ENCODE assay signal across 9 mouse cellular contexts in the genomic region with DNA sequence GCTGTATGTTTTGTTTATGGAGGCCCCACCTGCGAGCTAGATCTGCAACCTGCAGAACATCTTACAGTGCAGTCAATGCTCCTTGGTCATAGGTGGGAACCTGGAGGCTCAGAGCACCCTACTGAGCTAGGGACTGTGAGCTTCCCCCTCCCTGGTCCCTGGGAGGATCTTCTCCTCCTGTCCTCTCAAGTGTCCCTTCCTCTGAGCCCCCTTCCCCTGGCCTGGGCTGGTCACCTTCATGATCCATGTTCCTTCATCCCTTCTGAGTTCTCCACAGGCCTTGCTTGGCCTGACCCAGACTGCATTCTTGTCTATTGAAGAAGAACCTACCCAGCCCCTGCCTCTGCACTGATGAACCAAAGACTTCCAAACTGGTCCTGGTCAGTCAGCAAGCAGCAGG. TPM values are rescaled to one million over a fixed set of nuclear protein-coding genes. Genes with fewer than 3 reads are reported as not detected.
A peak's percentile ranks its signal among the peaks of the same experiment; 100 is the strongest.
DNase-seq lines count a peak whose midpoint lies in the region; ATAC-seq lines count a peak whose summit lies in the region.
"Had no signal": no experiment of that assay in that cellular context is flagged by ENCODE, and none has a peak within 500 bp of the region (broad histone marks: within the 10 kb centered on the region; RNA-seq: fewer than 3 reads in every experiment).

No protein-coding gene starts in this region.

- WGBS in kidney, embryonic 15.5 days, result 32% methylated on average over 1 of the region's 1 CpGs
- 50% methylated on average over 1 of the region's 1 CpGs for WGBS in embryonic facial prominence, embryonic 14.5 days
- WGBS in hindbrain, embryonic 12.5 days, result 47% methylated on average over 1 of the region's 1 CpGs
- WGBS in midbrain, embryonic 12.5 days, result 38% methylated on average over 1 of the region's 1 CpGs

- no peak overlapping the region for H3K9ac ChIP-seq in kidney, embryonic 15.5 days
- no peak overlapping the region for H3K9ac ChIP-seq in embryonic facial prominence, embryonic 14.5 days (ENCODE audit: low read depth, low read length)
- no peak overlapping the region for H3K9ac ChIP-seq in hindbrain, embryonic 12.5 days
- H3K9ac ChIP-seq in midbrain, embryonic 12.5 days (replicated peaks), result no peak overlapping the region

- H3K4me1 ChIP-seq in kidney, embryonic 15.5 days, result peaks cover 57% of the 10 kb centered on the region
- peaks cover 24% of the 10 kb centered on the region for H3K4me1 ChIP-seq in embryonic facial prominence, embryonic 14.5 days (ENCODE audit: control insufficient read depth, insufficient read depth, low read length)
- peaks cover 42% of the 10 kb centered on the region for H3K4me1 ChIP-seq in hindbrain, embryonic 12.5 days
- H3K4me1 ChIP-seq in midbrain, embryonic 12.5 days, result peaks cover 36% of the 10 kb centered on the region

- H3K36me3 ChIP-seq in kidney, embryonic 15.5 days, result no peaks in the 10 kb centered on the region
- H3K36me3 ChIP-seq in embryonic facial prominence, embryonic 14.5 days (ENCODE audit: control insufficient read depth, insufficient read depth, low read length), result no peaks in the 10 kb centered on the region
- H3K36me3 ChIP-seq in hindbrain, embryonic 12.5 days, result no peaks in the 10 kb centered on the region
- H3K36me3 ChIP-seq in midbrain, embryonic 12.5 days, result no peaks in the 10 kb centered on the region

- H3K4me2 ChIP-seq in kidney, embryonic 15.5 days, result peak overlapping the region; percentile 59
- peak overlapping the region; percentile 64 for H3K4me2 ChIP-seq in embryonic facial prominence, embryonic 14.5 days (ENCODE audit: low read depth, low read length)
- peak overlapping the region; percentile 55 for H3K4me2 ChIP-seq in hindbrain, embryonic 12.5 days (replicated peaks)
- peak overlapping the region; percentile 57 for H3K4me2 ChIP-seq in midbrain, embryonic 12.5 days (replicated peaks)

- H3K27ac ChIP-seq in kidney, embryonic 15.5 days, result peak overlapping the region; percentile 94
- peak overlapping the region; percentile 98 for H3K27ac ChIP-seq in embryonic facial prominence, embryonic 14.5 days (replicated peaks; ENCODE audit: low read depth, low read length)
- peak overlapping the region; percentile 95 for H3K27ac ChIP-seq in hindbrain, embryonic 12.5 days
- H3K27ac ChIP-seq in midbrain, embryonic 12.5 days (replicated peaks), result peak overlapping the region; percentile 97

- 0 out of 2 replicates have a peak overlapping the region, but pooled peaks have one; percentile 24 for H3K4me3 ChIP-seq in kidney, embryonic 15.5 days (replicated peaks)
- H3K4me3 ChIP-seq in embryonic facial prominence, embryonic 14.5 days (ENCODE audit: low read depth, low read length), result no peak overlapping the region
- no peak overlapping the region for H3K4me3 ChIP-seq in hindbrain, embryonic 12.5 days
- peak overlapping the region; percentile 32; the same call in 1 of the 2 replicates for H3K4me3 ChIP-seq in midbrain, embryonic 12.5 days

- no peak for ATAC-seq in kidney, embryonic 15.5 days (replicated peaks; ENCODE audit: low FRiP score)
- ATAC-seq in embryonic facial prominence, embryonic 14.5 days (ENCODE audit: low read depth), result no peak
- peak; percentile 0; the same call in 1 of the 2 replicates for ATAC-seq in hindbrain, embryonic 12.5 days (ENCODE audit: low FRiP score)
- ATAC-seq in midbrain, embryonic 12.5 days (ENCODE audit: low FRiP score, low read depth), result no peak

- no peaks in the 10 kb centered on the region; the same call in 1 of the 2 replicates for H3K9me3 ChIP-seq in kidney, embryonic 15.5 days (replicated peaks)
- no peaks in the 10 kb centered on the region for H3K9me3 ChIP-seq in embryonic facial prominence, embryonic 14.5 days (ENCODE audit: control insufficient read depth, low read length)
- H3K9me3 ChIP-seq in hindbrain, embryonic 12.5 days (replicated peaks), result no peaks in the 10 kb centered on the region
- peaks cover 6% of the 10 kb centered on the region; the same call in 1 of the 2 replicates for H3K9me3 ChIP-seq in midbrain, embryonic 12.5 days

- H3K27me3 ChIP-seq in kidney, embryonic 15.5 days, result peaks cover 77% of the 10 kb centered on the region
- H3K27me3 ChIP-seq in embryonic facial prominence, embryonic 14.5 days (replicated peaks; ENCODE audit: control insufficient read depth, insufficient read depth, low read length), result peaks cover 3% of the 10 kb centered on the region; the same call in 1 of the 2 replicates
- peaks cover 4% of the 10 kb centered on the region; the same call in 1 of the 2 replicates for H3K27me3 ChIP-seq in hindbrain, embryonic 12.5 days
- H3K27me3 ChIP-seq in midbrain, embryonic 12.5 days, result no peaks in the 10 kb centered on the region; the same call in 1 of the 2 replicates

- no peak for DNase-seq in kidney, postnatal 36 days
- DNase-seq in embryonic facial prominence, embryonic 14.5 days (ENCODE audit: low spot score), result no peak
- DNase-seq in cerebellum, postnatal 14 days, result no peak
- no peak for DNase-seq in right cerebral cortex, postnatal 4 days
- DNase-seq in layer of hippocampus, postnatal 14 days (ENCODE audit: low spot score in 2 of 2), result no peak

RNA-seq across cellular contexts. Expression of a gene that starts 21.7 kb away (rescaled TPM):
- polyA plus RNA-seq in kidney, embryonic 15.5 days (2015; fragmentation: Nextera tagmentation; extraction: Ambion mirVana), result 17.9 and 18.0 TPM in 2 replicates
- 0.09 and 0.13 TPM in 2 replicates for polyA plus RNA-seq in embryonic facial prominence, embryonic 14.5 days (2014; fragmentation: Nextera tagmentation; extraction: Ambion mirVana)
- polyA plus RNA-seq in hindbrain, embryonic 12.5 days (2016; fragmentation: Nextera tagmentation; extraction: Ambion mirVana), result not detected in 2 replicates
- not detected in 2 replicates for polyA plus RNA-seq in midbrain, embryonic 12.5 days (2016; fragmentation: Nextera tagmentation; extraction: Ambion mirVana)
- total RNA-seq in layer of hippocampus, postnatal 14 days (2021), result not detected
- total RNA-seq: left cerebral cortex, postnatal 36 days had no signal

RNA-seq across cellular contexts. Expression of a gene that starts 44.2 kb away (rescaled TPM):
- polyA plus RNA-seq in kidney, embryonic 15.5 days (2015; fragmentation: Nextera tagmentation; extraction: Ambion mirVana), result 0.40 and 0.64 TPM in 2 replicates
- 0.54 and 1.4 TPM in 2 replicates for polyA plus RNA-seq in embryonic facial prominence, embryonic 14.5 days (2014; fragmentation: Nextera tagmentation; extraction: Ambion mirVana)
- 0.28 TPM in 1 of 2 replicates, not detected in the other for polyA plus RNA-seq in hindbrain, embryonic 12.5 days (2016; fragmentation: Nextera tagmentation; extraction: Ambion mirVana)
- polyA plus RNA-seq in midbrain, embryonic 12.5 days (2016; fragmentation: Nextera tagmentation; extraction: Ambion mirVana), result 0.63 and 0.80 TPM in 2 replicates
- not detected for total RNA-seq in layer of hippocampus, postnatal 14 days (2021)
- total RNA-seq: left cerebral cortex, postnatal 36 days had no signal

RNA-seq across cellular contexts. Expression of a gene that starts 55.2 kb away (rescaled TPM):
- polyA plus RNA-seq in kidney, embryonic 15.5 days (2015; fragmentation: Nextera tagmentation; extraction: Ambion mirVana), result 0.12 and 0.21 TPM in 2 replicates
- polyA plus RNA-seq in embryonic facial prominence, embryonic 14.5 days (2014; fragmentation: Nextera tagmentation; extraction: Ambion mirVana), result 0.06 TPM in 1 of 2 replicates, not detected in the other
- 0.14 TPM in 2 replicates for polyA plus RNA-seq in hindbrain, embryonic 12.5 days (2016; fragmentation: Nextera tagmentation; extraction: Ambion mirVana)
- 0.07 TPM in 1 of 2 replicates, not detected in the other for polyA plus RNA-seq in midbrain, embryonic 12.5 days (2016; fragmentation: Nextera tagmentation; extraction: Ambion mirVana)
- not detected for total RNA-seq in layer of hippocampus, postnatal 14 days (2021)

Comparison
In these comparisons a context has a peak if more than half of its experiments do, and no peak if none do; other contexts are left out.
1. H3K4me3 ChIP-seq: peak in kidney, embryonic 15.5 days (single experiment) and midbrain, embryonic 12.5 days (single experiment); none in embryonic facial prominence, embryonic 14.5 days (single experiment) and hindbrain, embryonic 12.5 days (single experiment).
2. RNA of a gene that starts 21.7 kb away (polyA plus RNA-seq): 17.9 to 18.0 TPM in kidney, embryonic 15.5 days; 0.09 to 0.13 TPM in embryonic facial prominence, embryonic 14.5 days, not detected in midbrain, embryonic 12.5 days and not detected in hindbrain, embryonic 12.5 days; every median in the first group is over 10 times any median in the second.
3. Peak in every context shown above with its lines, with median percentiles within 50 percentile points of each other: H3K27ac ChIP-seq and H3K4me2 ChIP-seq.